Mouse (Mus musculus): ENCODE results near the gene Adamts13. TPM values are rescaled to one million over a fixed set of nuclear protein-coding genes. Genes with fewer than 3 reads are reported as not detected.

Gene Adamts13
- 1 to 10 TPM; 1.8 to 2.3 TPM for total RNA-seq (2021)
- long read RNA-seq, experiment 1, result 0 reads
- long read RNA-seq, experiment 2, partial matches to known transcripts, result 1 of 1 reads
- long read RNA-seq, experiment 2, other reads (novel, unspliced or antisense), result 0 of 1 reads

DNA sequence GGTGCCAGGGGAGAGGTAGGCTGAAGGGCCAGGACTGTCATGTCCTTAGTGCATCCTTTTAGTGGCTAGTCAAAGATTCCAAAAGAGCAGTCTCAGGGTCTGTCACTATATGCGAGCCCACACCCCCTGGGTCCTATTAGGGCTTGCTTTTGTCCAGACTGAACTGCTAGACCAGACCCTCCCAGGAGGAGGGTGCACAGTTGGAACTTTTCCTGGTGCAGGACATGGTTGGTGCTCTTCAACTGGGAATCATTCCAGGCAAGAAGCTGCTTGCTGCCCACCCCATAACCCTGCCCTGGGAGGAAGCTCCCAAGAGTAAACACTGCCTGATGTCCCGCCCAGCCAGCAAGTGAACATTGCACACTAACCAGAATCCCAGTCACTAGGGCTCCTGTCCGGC lies at the start of gene Adamts13:
Gene Adamts13, plus strand, starts transcription at position 301 of the 400 bp plus-strand sequence.
- no peak within 1 kb of the TSS for H3K4me3 ChIP-seq
- H3K27ac ChIP-seq, result no peak within 1 kb of the TSS
- intact Hi-C loops (cut with DNase I), result no loop called here
- DNase-seq (ENCODE audit: extremely low spot score in 1 of 2, low spot score in 2 of 2), result no peak
- no peak for TF ChIP-seq CTCF (IDR thresholded peaks at IDR 0.05)

- no peak for TF ChIP-seq CTCF (IDR thresholded peaks at IDR 0.05)
- intact Hi-C loops (cut with DNase I), result no loop called here
- DNase-seq (ENCODE audit: extremely low spot score in 1 of 2, low spot score in 2 of 2), result no peak
- Histone ChIP-seq H3K27ac (no peak overlapping the region), H3K4me3 (no peak overlapping the region)
Measured at GRCm38 (mm10) chr2:26927745-26928476, 45.3 kb upstream of the Adamts13 start.

- TF ChIP-seq CTCF (IDR thresholded peaks at IDR 0.05), result peak; percentile 75
- DNase-seq (ENCODE audit: extremely low spot score in 1 of 2, low spot score in 2 of 2), result peak; percentile 59 to 62
- Histone ChIP-seq H3K4me3 (no peak overlapping the region), H3K27ac (no peak overlapping the region)
- intact Hi-C loops (cut with DNase I), result loop anchor here (5.0 kb wide), 1 partner anchor 97 kb away; the partner anchor contains the start of gene Slc2a6
Measured at GRCm38 (mm10) chr2:26930390-26930789, 42.8 kb upstream of the Adamts13 start.

- Histone ChIP-seq H3K27ac (peak overlapping the region; percentile 91), H3K4me3 (peak overlapping the region; percentile 96)
- DNase-seq (ENCODE audit: extremely low spot score in 1 of 2, low spot score in 2 of 2), result peak; percentile 21 to 23
- intact Hi-C loops (cut with DNase I), result loop anchor here (1.0 to 5.0 kb wide), 5 partner anchors 16 to 305 kb away; partner anchors contain the start of genes Med22, Rpl7a, Slc2a6 and Surf1
- TF ChIP-seq CTCF (IDR thresholded peaks at IDR 0.05), result no peak
Measured at GRCm38 (mm10) chr2:26932473-26933303, 40.5 kb upstream of the Adamts13 start.

DNA sequence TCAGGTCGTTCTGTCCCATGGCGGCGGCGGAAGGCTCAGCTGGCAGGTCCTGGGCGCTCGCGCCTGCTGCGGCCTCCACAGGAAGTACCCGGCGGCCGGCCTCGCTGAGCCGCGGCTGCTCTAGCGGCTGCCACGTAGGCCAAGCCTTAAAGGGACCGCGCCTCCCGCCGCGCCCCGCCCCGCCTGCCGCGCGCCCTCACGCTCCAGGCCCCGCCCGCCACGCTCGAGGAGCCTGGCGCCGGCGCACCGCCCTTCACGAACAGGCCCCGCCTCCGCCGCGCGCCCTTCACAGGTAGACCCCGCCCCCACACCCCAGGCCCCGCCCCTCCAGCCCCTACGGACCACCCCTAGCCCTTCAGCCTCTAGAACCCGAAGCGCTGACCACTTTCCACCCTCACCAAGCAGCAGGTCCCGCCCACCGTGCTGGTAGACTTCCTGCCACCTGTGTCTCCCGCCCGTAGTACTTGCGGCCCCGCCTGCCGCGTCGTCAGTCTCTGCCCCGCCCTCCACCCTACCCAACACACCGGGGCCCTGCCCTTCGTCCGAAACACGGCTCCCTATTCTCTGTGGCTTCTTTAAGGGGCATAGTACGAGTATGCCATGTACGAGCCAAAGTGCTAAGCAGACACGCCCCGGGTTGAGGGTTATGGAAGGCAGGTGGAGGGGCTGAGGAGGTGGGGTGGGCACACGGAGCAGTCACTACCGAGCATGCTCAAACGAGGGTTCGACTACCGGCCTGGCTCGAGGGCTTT lies 39.7 kb upstream of the Adamts13 start, which contains the start of the genes Surf4 and Stkld1:
Gene Surf4, minus strand, starts transcription at position 625 of the 752 bp plus-strand sequence.
Gene Stkld1, plus strand, starts transcription at position 744 of the 752 bp plus-strand sequence.
- H3K4me3 ChIP-seq, result peak within 1 kb of the TSS; percentile 96
- no peak; the same call in 1 of the 2 replicates for TF ChIP-seq CTCF (IDR thresholded peaks at IDR 0.05)
- H3K27ac ChIP-seq, result peak within 1 kb of the TSS; percentile 91
- intact Hi-C loops (cut with DNase I), result loop anchor here (1.0 to 5.0 kb wide), 5 partner anchors 17 to 94 kb away; partner anchors contain the start of genes Med22, Rpl7a, Slc2a6 and Surf1
- DNase-seq (ENCODE audit: extremely low spot score in 1 of 2, low spot score in 2 of 2), result peak; percentile 93 to 95

DNA sequence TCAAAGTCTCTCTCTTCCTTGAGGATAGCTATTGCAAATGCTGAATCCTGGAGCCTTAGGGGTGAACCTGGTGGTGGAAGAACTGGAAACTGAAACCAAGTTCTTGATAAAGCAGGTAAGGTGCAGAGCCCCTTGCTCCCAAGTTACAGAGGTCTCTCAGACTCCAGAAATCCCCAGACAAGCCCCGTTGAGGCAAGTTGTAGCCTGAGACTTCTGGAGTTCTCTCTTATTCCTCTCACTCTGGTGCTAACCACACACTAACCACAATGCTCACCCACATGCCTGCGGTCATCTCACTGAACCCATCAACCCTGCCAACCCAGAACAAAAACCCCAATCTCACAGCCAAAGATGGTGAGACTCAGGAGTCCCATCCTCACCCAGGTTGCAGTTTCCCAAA lies 37.9 kb upstream of the Adamts13 start:
- Histone ChIP-seq H3K4me3 (no peak overlapping the region), H3K27ac (no peak overlapping the region)
- no peak for TF ChIP-seq CTCF (IDR thresholded peaks at IDR 0.05)
- DNase-seq (ENCODE audit: extremely low spot score in 1 of 2, low spot score in 2 of 2), result no peak
- intact Hi-C loops (cut with DNase I), result loop anchor here (2.0 kb wide), 1 partner anchor 28 kb away; no protein-coding TSS in a partner anchor

- Histone ChIP-seq H3K4me3 (no peak overlapping the region), H3K27ac (no peak overlapping the region)
- no peak for TF ChIP-seq CTCF (IDR thresholded peaks at IDR 0.05)
- intact Hi-C loops (cut with DNase I), result no loop called here
- no peak for DNase-seq (ENCODE audit: extremely low spot score in 1 of 2, low spot score in 2 of 2)
Measured at GRCm38 (mm10) chr2:26936425-26936824, 36.8 kb upstream of the Adamts13 start.

- H3K4me3 ChIP-seq, result no peak overlapping the region
- no peak; the same call in 1 of the 2 replicates for TF ChIP-seq CTCF (IDR thresholded peaks at IDR 0.05)
- DNase-seq (ENCODE audit: extremely low spot score in 1 of 2, low spot score in 2 of 2), result no peak
- H3K27ac ChIP-seq, result no peak overlapping the region
- intact Hi-C loops (cut with DNase I), result no loop called here
Measured at GRCm38 (mm10) chr2:26941539-26941938, 31.7 kb upstream of the Adamts13 start.

- no peak for DNase-seq (ENCODE audit: extremely low spot score in 1 of 2, low spot score in 2 of 2)
- intact Hi-C loops (cut with DNase I), result no loop called here
- no peak for TF ChIP-seq CTCF (IDR thresholded peaks at IDR 0.05)
- H3K4me3 ChIP-seq, result no peak overlapping the region
- no peak overlapping the region for H3K27ac ChIP-seq
Measured at GRCm38 (mm10) chr2:26943253-26943652, 30.0 kb upstream of the Adamts13 start.

DNA sequence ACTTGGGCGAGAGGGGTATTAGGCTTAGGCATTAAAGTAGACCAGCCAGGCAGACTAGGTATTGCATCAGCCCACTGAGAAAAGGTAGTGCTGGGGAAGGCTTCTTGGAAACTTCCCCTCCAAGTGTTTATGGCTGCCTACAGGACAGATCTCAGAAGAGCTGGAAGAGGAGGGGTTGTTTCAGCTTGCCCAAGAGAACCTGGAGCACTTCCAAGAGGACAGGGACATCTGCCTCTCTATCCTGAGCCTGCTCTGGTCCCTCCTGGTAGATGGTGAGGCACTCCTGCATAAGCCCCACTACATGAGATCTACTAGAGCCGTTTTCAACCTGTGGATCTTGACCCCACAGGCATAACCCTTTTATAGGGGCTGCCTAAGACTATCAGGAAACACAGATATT lies 22.8 kb upstream of the Adamts13 start:
- H3K4me3 ChIP-seq, result no peak overlapping the region
- no peak overlapping the region for H3K27ac ChIP-seq
- no peak for TF ChIP-seq CTCF (IDR thresholded peaks at IDR 0.05)
- intact Hi-C loops (cut with DNase I), result no loop called here
- no peak for DNase-seq (ENCODE audit: extremely low spot score in 1 of 2, low spot score in 2 of 2)

- H3K4me3 ChIP-seq, result no peak overlapping the region
- no peak for TF ChIP-seq CTCF (IDR thresholded peaks at IDR 0.05)
- DNase-seq (ENCODE audit: extremely low spot score in 1 of 2, low spot score in 2 of 2), result no peak
- no peak overlapping the region for H3K27ac ChIP-seq
- intact Hi-C loops (cut with DNase I), result no loop called here
Measured at GRCm38 (mm10) chr2:26951346-26951905, 21.8 kb upstream of the Adamts13 start.
